Mouse (Mus musculus): ENCODE results near the gene Ubr3. TPM values are rescaled to one million over a fixed set of nuclear protein-coding genes. Genes with fewer than 3 reads are reported as not detected.

The Ubr3 gene
- polyA plus RNA-seq, 1 experiment from 2014 or later = 13.2 TPM

GRCm38 (mm10) chr2:70024454-70024853 lies 127.4 kb downstream of the Ubr3 start:
- H3K27ac ChIP-seq (replicated peaks; ENCODE audit: low read depth, low read length) = no peak overlapping the region
- peaks cover 6% of the 10 kb centered on the region; the same call in 1 of the 2 replicates for H3K36me3 ChIP-seq (ENCODE audit: control insufficient read depth, insufficient read depth, low read length)
- no peak overlapping the region for H3K4me2 ChIP-seq (ENCODE audit: low read depth, severe bottlenecking)
- ATAC-seq (ENCODE audit: insufficient number of reproducible peaks, low FRiP score, low TSS enrichment, low read depth) (no peak), DNase-seq (ENCODE audit: low spot score) (no peak)
- H3K9me3 ChIP-seq (ENCODE audit: control insufficient read depth, low read length) = no peaks in the 10 kb centered on the region
- H3K4me3 ChIP-seq (ENCODE audit: low read depth, low read length) = no peak overlapping the region
- no peaks in the 10 kb centered on the region for H3K4me1 ChIP-seq (ENCODE audit: control insufficient read depth, insufficient read depth, low read length)
- H3K9ac ChIP-seq (ENCODE audit: low read length) = no peak overlapping the region
- no peaks in the 10 kb centered on the region for H3K27me3 ChIP-seq (ENCODE audit: control insufficient read depth, insufficient read depth, low read length)
- 85% methylated on average over 2 of the region's 2 CpGs for WGBS

GRCm38 (mm10) chr2:70025711-70026110 lies 128.7 kb downstream of the Ubr3 start:
- WGBS = 89% methylated on average over 5 of the region's 5 CpGs
- Histone ChIP-seq H3K27me3 (ENCODE audit: control insufficient read depth, insufficient read depth, low read length) (no peaks in the 10 kb centered on the region), H3K4me3 (ENCODE audit: low read depth, low read length) (no peak overlapping the region), H3K9ac (ENCODE audit: low read length) (no peak overlapping the region), H3K36me3 (ENCODE audit: control insufficient read depth, insufficient read depth, low read length) (peaks cover 6% of the 10 kb centered on the region; the same call in 1 of the 2 replicates), H3K4me1 (ENCODE audit: control insufficient read depth, insufficient read depth, low read length) (no peaks in the 10 kb centered on the region), H3K9me3 (ENCODE audit: control insufficient read depth, low read length) (no peaks in the 10 kb centered on the region), H3K4me2 (ENCODE audit: low read depth, severe bottlenecking) (no peak overlapping the region), H3K27ac (replicated peaks; ENCODE audit: low read depth, low read length) (no peak overlapping the region)
- ATAC-seq (ENCODE audit: insufficient number of reproducible peaks, low FRiP score, low TSS enrichment, low read depth) = no peak
- no peak for DNase-seq (ENCODE audit: low spot score)

- no peaks in the 10 kb centered on the region for H3K27me3 ChIP-seq (ENCODE audit: control insufficient read depth, insufficient read depth, low read length)
- H3K36me3 ChIP-seq (ENCODE audit: control insufficient read depth, insufficient read depth, low read length) = no peaks in the 10 kb centered on the region
- no peak overlapping the region for H3K4me2 ChIP-seq (ENCODE audit: low read depth, severe bottlenecking)
- no peaks in the 10 kb centered on the region for H3K4me1 ChIP-seq (ENCODE audit: control insufficient read depth, insufficient read depth, low read length)
- no peak overlapping the region for H3K4me3 ChIP-seq (ENCODE audit: low read depth, low read length)
- ATAC-seq (ENCODE audit: insufficient number of reproducible peaks, low FRiP score, low TSS enrichment, low read depth) = no peak
- DNase-seq (ENCODE audit: low spot score) = no peak
- no peak overlapping the region for H3K9ac ChIP-seq (ENCODE audit: low read length)
- H3K9me3 ChIP-seq (ENCODE audit: control insufficient read depth, low read length) = no peaks in the 10 kb centered on the region
- no peak overlapping the region for H3K27ac ChIP-seq (replicated peaks; ENCODE audit: low read depth, low read length)
- 81% methylated on average over 2 of the region's 2 CpGs for WGBS
Measured at GRCm38 (mm10) chr2:70031472-70031871, 134.4 kb downstream of the Ubr3 start.

- ATAC-seq (ENCODE audit: insufficient number of reproducible peaks, low FRiP score, low TSS enrichment, low read depth) = no peak
- Histone ChIP-seq H3K27ac (replicated peaks; ENCODE audit: low read depth, low read length) (no peak overlapping the region), H3K27me3 (ENCODE audit: control insufficient read depth, insufficient read depth, low read length) (no peaks in the 10 kb centered on the region), H3K4me3 (ENCODE audit: low read depth, low read length) (no peak overlapping the region), H3K4me2 (ENCODE audit: low read depth, severe bottlenecking) (no peak overlapping the region), H3K36me3 (ENCODE audit: control insufficient read depth, insufficient read depth, low read length) (no peaks in the 10 kb centered on the region), H3K9me3 (ENCODE audit: control insufficient read depth, low read length) (no peaks in the 10 kb centered on the region), H3K9ac (ENCODE audit: low read length) (no peak overlapping the region), H3K4me1 (ENCODE audit: control insufficient read depth, insufficient read depth, low read length) (no peaks in the 10 kb centered on the region; the same call in 1 of the 2 replicates)
- WGBS = 79% methylated on average over 5 of the region's 5 CpGs
- DNase-seq (ENCODE audit: low spot score) = no peak
Measured at GRCm38 (mm10) chr2:70034895-70035294, 137.8 kb downstream of the Ubr3 start.

- no peaks in the 10 kb centered on the region for H3K27me3 ChIP-seq (ENCODE audit: control insufficient read depth, insufficient read depth, low read length)
- no peak overlapping the region for H3K4me2 ChIP-seq (ENCODE audit: low read depth, severe bottlenecking)
- no peak for ATAC-seq (ENCODE audit: insufficient number of reproducible peaks, low FRiP score, low TSS enrichment, low read depth)
- DNase-seq (ENCODE audit: low spot score) = no peak
- WGBS = 93% methylated on average over 1 of the region's 1 CpGs
- H3K4me3 ChIP-seq (ENCODE audit: low read depth, low read length) = no peak overlapping the region
- H3K36me3 ChIP-seq (ENCODE audit: control insufficient read depth, insufficient read depth, low read length) = no peaks in the 10 kb centered on the region
- H3K9me3 ChIP-seq (ENCODE audit: control insufficient read depth, low read length) = no peaks in the 10 kb centered on the region
- no peak overlapping the region for H3K27ac ChIP-seq (replicated peaks; ENCODE audit: low read depth, low read length)
- no peaks in the 10 kb centered on the region; the same call in 1 of the 2 replicates for H3K4me1 ChIP-seq (ENCODE audit: control insufficient read depth, insufficient read depth, low read length)
- no peak overlapping the region for H3K9ac ChIP-seq (ENCODE audit: low read length)
Measured at GRCm38 (mm10) chr2:70035358-70035757, 138.3 kb downstream of the Ubr3 start.

GRCm38 (mm10) chr2:70037221-70037620 lies 140.2 kb downstream of the Ubr3 start:
- Histone ChIP-seq H3K4me2 (ENCODE audit: low read depth, severe bottlenecking) (no peak overlapping the region), H3K27ac (replicated peaks; ENCODE audit: low read depth, low read length) (no peak overlapping the region), H3K36me3 (ENCODE audit: control insufficient read depth, insufficient read depth, low read length) (no peaks in the 10 kb centered on the region), H3K27me3 (ENCODE audit: control insufficient read depth, insufficient read depth, low read length) (no peaks in the 10 kb centered on the region), H3K9ac (ENCODE audit: low read length) (no peak overlapping the region), H3K9me3 (ENCODE audit: control insufficient read depth, low read length) (no peaks in the 10 kb centered on the region), H3K4me3 (ENCODE audit: low read depth, low read length) (no peak overlapping the region), H3K4me1 (ENCODE audit: control insufficient read depth, insufficient read depth, low read length) (no peaks in the 10 kb centered on the region; the same call in 1 of the 2 replicates)
- DNase-seq (ENCODE audit: low spot score) = no peak
- 78% methylated on average over 8 of the region's 8 CpGs for WGBS
- ATAC-seq (ENCODE audit: insufficient number of reproducible peaks, low FRiP score, low TSS enrichment, low read depth) = no peak

- no peaks in the 10 kb centered on the region for H3K36me3 ChIP-seq (ENCODE audit: control insufficient read depth, insufficient read depth, low read length)
- H3K4me3 ChIP-seq (ENCODE audit: low read depth, low read length) = no peak within 1 kb of the TSS
- no peak within 1 kb of the TSS for H3K4me2 ChIP-seq (ENCODE audit: low read depth, severe bottlenecking)
- no peak within 1 kb of the TSS for H3K9ac ChIP-seq (ENCODE audit: low read length)
- DNase-seq (ENCODE audit: low spot score) = no peak
- H3K9me3 ChIP-seq (ENCODE audit: control insufficient read depth, low read length) = no peaks in the 10 kb centered on the region
- H3K27me3 ChIP-seq (ENCODE audit: control insufficient read depth, insufficient read depth, low read length) = no peaks in the 10 kb centered on the region
- no peaks in the 10 kb centered on the region; the same call in 1 of the 2 replicates for H3K4me1 ChIP-seq (ENCODE audit: control insufficient read depth, insufficient read depth, low read length)
- 39% methylated on average over 7 of the region's 7 CpGs for WGBS
- no peak within 1 kb of the TSS for H3K27ac ChIP-seq (replicated peaks; ENCODE audit: low read depth, low read length)
- no peak for ATAC-seq (ENCODE audit: insufficient number of reproducible peaks, low FRiP score, low TSS enrichment, low read depth)
Measured at GRCm38 (mm10) chr2:70038752-70039151, 141.7 kb downstream of the Ubr3 start, which contains the start of gene Myo3b. Gene Myo3b (plus strand): TSS chr2:70039126.

GRCm38 (mm10) chr2:70044466-70044865 lies 147.4 kb downstream of the Ubr3 start:
- no peak overlapping the region for H3K9ac ChIP-seq (ENCODE audit: low read length)
- no peak overlapping the region for H3K4me2 ChIP-seq (ENCODE audit: low read depth, severe bottlenecking)
- no peaks in the 10 kb centered on the region for H3K9me3 ChIP-seq (ENCODE audit: control insufficient read depth, low read length)
- H3K4me3 ChIP-seq (ENCODE audit: low read depth, low read length) = no peak overlapping the region
- DNase-seq (ENCODE audit: low spot score) = no peak
- no peak overlapping the region for H3K27ac ChIP-seq (replicated peaks; ENCODE audit: low read depth, low read length)
- H3K36me3 ChIP-seq (ENCODE audit: control insufficient read depth, insufficient read depth, low read length) = no peaks in the 10 kb centered on the region
- H3K4me1 ChIP-seq (ENCODE audit: control insufficient read depth, insufficient read depth, low read length) = no peaks in the 10 kb centered on the region
- WGBS = 65% methylated on average over 6 of the region's 6 CpGs
- H3K27me3 ChIP-seq (ENCODE audit: control insufficient read depth, insufficient read depth, low read length) = no peaks in the 10 kb centered on the region
- ATAC-seq (ENCODE audit: insufficient number of reproducible peaks, low FRiP score, low TSS enrichment, low read depth) = no peak

GRCm38 (mm10) chr2:70047868-70048267 lies 150.8 kb downstream of the Ubr3 start:
- no peak for ATAC-seq (ENCODE audit: insufficient number of reproducible peaks, low FRiP score, low TSS enrichment, low read depth)
- Histone ChIP-seq H3K27ac (replicated peaks; ENCODE audit: low read depth, low read length) (no peak overlapping the region), H3K9me3 (ENCODE audit: control insufficient read depth, low read length) (no peaks in the 10 kb centered on the region), H3K27me3 (ENCODE audit: control insufficient read depth, insufficient read depth, low read length) (no peaks in the 10 kb centered on the region), H3K9ac (ENCODE audit: low read length) (no peak overlapping the region), H3K4me2 (ENCODE audit: low read depth, severe bottlenecking) (no peak overlapping the region), H3K36me3 (ENCODE audit: control insufficient read depth, insufficient read depth, low read length) (no peaks in the 10 kb centered on the region), H3K4me1 (ENCODE audit: control insufficient read depth, insufficient read depth, low read length) (no peaks in the 10 kb centered on the region), H3K4me3 (ENCODE audit: low read depth, low read length) (no peak overlapping the region)
- no peak for DNase-seq (ENCODE audit: low spot score)
- WGBS = 87% methylated on average over 11 of the region's 11 CpGs

All from limb, embryonic 11.5 days (tissue).